Mouse (Mus musculus) 3T3-L1 (cell line): Measurements from ENCODE around the gene Ppm1k.
"Not testable (repeated sequence)": the region's sequence is repeated elsewhere in the genome, so short reads cannot be mapped to it uniquely, and the experiment has no call there.

Experiments
- DNase-seq: peaks from one replicate; pipeline ENCODE4 v3.0.0-alpha.2; 2015; ENCODE audit warnings: low read depth, low spot score

The Ppm1k gene

DNA sequence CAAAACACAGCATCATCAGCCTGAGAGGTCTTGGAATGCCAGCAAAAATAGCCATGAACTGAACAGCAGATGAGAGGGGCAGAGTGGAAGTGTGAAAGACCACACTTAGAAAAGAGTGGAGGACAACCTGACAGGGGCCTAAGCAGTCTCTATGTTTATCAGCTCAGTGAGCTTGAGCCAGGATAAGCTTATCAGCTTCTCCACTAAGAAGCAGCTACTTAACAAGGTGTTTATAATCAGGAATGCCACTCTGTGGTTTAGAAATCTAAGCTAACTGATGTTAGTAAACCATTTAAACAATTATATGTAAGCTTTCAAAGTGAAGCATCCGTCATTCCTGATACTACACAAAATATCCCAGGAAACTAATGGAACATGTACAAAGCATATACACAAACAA, 3.2 kb downstream of the Ppm1k start:
- DNase-seq = no peak

DNA sequence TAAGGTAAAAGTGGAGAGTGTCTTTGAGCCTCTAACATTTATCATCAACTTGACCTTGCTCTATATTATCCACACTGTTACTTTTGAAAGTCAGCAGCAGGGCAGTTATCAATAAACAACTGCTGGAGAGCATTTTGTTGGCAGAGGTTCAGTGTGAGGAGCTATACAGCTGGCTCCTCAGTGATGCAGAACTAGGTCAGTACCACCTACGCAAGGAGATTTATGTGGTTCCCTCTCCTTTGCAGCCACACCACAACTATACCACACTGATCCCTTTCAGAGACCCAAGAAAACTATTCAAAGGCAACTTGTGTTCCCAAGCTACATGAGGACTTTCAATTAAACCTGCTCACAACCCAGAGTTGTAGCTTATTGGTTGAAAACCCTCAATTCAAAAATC, 3.8 kb downstream of the Ppm1k start:
- no peak for DNase-seq

GRCm38 (mm10) chr6:57531011-57531410, 4.3 kb downstream of the Ppm1k start:
- peak; percentile 10 for DNase-seq

- DNase-seq = peak; percentile 26
Measured at GRCm38 (mm10) chr6:57529336-57529845, 5.9 kb downstream of the Ppm1k start.

- no peak for DNase-seq
Measured at GRCm38 (mm10) chr6:57526933-57527332, 8.3 kb downstream of the Ppm1k start.

DNA sequence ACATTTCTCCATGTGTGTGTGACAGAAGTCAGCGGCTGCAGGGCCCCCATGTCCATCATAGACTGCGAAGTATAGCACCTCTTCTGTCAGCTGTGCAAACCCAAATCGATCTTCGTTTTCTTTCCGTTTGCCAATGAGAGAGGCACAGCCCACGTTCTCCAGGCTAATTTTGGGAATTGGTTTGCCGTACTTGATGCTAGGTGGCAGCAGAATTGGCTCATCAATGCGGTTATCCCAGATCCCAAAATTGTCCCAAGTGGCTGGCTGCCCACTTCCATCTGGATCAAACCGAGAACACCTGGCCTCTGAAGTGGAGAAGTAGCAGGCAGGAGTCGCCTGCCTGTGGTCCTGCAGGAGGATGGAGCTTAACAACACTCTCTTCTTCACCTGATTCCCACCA, 10.5 kb downstream of the Ppm1k start:
- no peak for DNase-seq

DNA sequence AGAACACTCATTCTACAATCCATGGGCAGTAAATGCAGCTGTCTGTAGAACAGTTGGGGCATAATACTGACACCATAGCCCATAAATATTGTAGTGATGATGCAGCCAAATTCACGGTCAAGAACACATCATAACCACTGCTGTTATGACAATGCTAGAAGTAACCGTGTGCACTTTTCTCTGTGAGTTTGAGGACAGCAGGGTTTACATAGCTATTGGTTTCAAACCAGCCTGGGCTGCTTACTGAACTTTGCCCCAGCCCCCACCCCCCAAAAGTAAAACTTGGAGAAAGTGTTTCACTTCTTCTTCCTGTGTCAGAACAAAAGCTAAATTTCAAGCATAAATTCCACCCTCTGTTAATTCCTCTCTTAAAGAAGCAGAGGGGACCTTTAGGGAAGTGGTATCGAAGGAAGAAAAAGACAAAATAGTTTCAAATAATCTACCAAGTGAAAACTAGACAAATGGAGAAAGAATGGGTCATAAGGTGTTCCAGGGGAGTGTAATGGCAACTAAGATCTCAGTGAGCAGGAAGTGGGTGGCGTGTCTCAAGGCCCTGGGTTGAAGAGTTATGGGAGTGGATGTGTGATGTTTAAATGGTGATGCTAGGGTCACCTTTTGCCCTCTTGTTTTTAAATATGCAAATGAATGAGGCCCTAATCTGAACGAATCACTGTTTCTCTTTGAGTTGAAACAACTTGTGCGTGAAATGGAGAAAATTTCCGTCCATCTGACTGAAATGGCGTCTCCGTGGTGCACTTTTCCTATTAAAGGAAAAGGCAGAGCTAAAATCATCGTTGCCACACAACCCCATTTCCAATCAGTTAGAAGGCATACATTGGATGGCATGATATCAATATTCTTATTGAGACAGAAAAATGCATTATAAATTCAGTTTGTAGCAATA, 14.3 kb downstream of the Ppm1k start:
- no peak for DNase-seq

GRCm38 (mm10) chr6:57514035-57514374, 21.3 kb downstream of the Ppm1k start:
- no peak for DNase-seq

GRCm38 (mm10) chr6:57513351-57514034, 21.8 kb downstream of the Ppm1k start:
- no peak for DNase-seq

DNA sequence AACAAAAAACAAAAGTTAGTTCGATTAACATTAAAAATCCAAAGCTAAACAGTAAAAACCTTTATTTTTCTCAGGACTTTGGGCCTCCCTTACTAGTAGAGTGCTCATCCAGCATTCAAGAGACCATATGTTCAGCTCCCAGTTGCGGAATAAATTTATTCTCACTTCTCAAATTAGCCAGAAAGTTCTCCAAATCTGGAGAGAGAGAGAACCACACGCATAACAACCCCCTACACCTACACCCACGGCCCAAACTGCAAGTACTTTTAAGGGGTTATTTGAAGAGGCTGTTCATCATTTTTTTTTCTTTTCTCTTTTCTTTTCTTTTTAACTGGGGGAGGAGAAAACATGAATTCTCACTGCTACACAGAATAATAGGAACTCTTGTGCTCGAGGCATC, 23.4 kb downstream of the Ppm1k start:
- no peak for DNase-seq

DNA sequence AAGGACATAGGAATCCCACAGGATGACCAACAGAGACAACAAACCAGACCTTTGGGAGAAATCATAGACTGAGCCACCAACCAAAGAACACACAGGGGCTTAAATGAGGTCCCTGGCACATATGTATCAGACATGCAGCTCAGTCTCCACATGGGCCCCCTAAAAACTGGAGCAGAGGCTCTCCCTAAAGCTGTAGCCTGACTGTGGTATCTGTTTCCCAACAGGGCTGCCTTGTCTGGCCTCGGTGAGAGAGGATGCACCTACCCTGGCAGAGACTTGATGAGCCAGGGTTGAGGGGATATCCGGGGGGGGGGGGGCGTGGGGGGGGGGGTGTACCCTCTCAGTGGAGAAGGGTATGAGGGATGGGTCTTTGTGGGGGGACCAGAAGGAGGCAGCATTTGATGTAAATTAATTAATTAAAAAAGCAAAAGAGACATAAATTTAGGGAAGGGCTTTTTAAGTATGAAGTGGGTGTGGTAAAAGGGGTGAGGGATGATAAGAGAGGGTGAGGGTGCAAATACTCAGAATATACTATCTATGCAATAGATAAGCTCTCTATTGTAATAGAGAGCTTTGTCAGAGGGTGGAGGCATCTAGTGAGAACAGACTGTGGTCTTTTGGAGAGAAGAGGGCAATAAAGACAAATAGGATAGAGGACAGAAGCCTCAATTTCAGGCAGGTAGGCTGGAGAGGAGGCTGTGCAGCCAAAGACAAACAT, 31.4 kb downstream of the Ppm1k start:
- DNase-seq = no peak

DNA sequence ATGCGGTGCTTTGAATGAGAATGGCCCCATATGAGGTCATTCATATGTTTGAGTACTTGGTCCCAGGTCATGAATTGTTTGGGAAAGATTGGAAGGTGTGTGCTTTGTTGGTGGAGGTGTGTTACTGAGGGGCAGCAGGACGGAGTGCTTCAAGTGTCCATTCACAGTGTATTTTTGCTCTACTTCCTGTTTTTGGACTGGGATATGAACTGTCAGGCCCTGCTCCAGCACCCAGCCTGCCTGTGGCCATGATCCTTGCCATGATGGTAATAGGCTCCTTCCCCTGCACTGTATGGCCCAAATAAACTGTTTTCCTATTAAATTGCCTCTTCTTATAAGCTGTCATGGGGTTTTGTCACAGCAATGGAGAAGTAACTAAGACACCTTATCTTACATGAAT, 36.1 kb downstream of the Ppm1k start:
- no peak for DNase-seq

GRCm38 (mm10) chr6:57468161-57468560, 67.1 kb downstream of the Ppm1k start:
- not testable (repeated sequence) for DNase-seq
